Comparison of ENCODE assay signal across 30 mouse cellular contexts in the genomic region with DNA sequence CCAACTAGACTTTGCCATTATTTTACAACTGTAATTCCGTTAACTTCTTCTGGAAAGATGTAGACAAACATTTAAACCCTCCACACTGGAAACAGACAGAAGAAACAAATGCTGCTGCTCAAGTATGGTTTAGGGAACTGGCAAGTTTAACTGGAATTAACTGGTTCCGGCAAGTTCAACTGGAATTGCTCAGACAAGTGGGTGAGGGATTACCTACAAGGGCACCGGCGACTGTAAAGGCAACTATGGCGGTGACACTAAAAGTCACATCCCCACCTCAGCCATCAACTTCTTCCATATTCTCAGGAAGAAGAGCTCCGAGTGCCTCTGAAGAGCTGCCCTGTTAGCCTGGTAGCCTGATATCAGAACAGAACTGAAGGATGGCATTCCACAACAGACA. TPM values are rescaled to one million over a fixed set of nuclear protein-coding genes. Genes with fewer than 3 reads are reported as not detected.
DNase-seq lines count a peak whose midpoint lies in the region; ATAC-seq and TF ChIP-seq lines count a peak whose summit lies in the region.
"Had no signal": no experiment of that assay in that cellular context is flagged by ENCODE, and none has a peak within 500 bp of the region (broad histone marks: within the 10 kb centered on the region; RNA-seq: fewer than 3 reads in every experiment).

No protein-coding gene starts in this region.

- H3K9ac ChIP-seq in embryonic facial prominence, embryonic 11.5 days (replicated peaks; ENCODE audit: low read length) = no peak overlapping the region
- H3K9ac ChIP-seq in embryonic facial prominence, embryonic 13.5 days = no peak overlapping the region
- H3K9ac ChIP-seq in limb, embryonic 15.5 days = no peak overlapping the region
- H3K9ac ChIP-seq: hindbrain, embryonic 12.5 days; intestine, embryonic 15.5 days; midbrain, embryonic 15.5 days; neural tube, embryonic 15.5 days had no signal

- ATAC-seq in embryonic facial prominence, embryonic 11.5 days (replicated peaks; ENCODE audit: insufficient number of reproducible peaks, low FRiP score, low TSS enrichment, low read depth) = no peak
- ATAC-seq in embryonic facial prominence, embryonic 13.5 days (ENCODE audit: insufficient number of reproducible peaks, insufficient read depth, low FRiP score, low TSS enrichment, low read depth) = no peak
- ATAC-seq in limb, embryonic 15.5 days (ENCODE audit: insufficient number of reproducible peaks, low FRiP score, low TSS enrichment, low read depth) = no peak
- ATAC-seq: forebrain, embryonic 14.5 days; hindbrain, postnatal 0 days; intestine, embryonic 15.5 days; midbrain, embryonic 15.5 days; Patski had no signal

- H3K36me3 ChIP-seq in embryonic facial prominence, embryonic 11.5 days (replicated peaks; ENCODE audit: control insufficient read depth, insufficient read depth, low read depth, low read length) = peaks cover 3% of the 10 kb centered on the region
- peaks cover 83% of the 10 kb centered on the region for H3K36me3 ChIP-seq in embryonic facial prominence, embryonic 10.5 days (replicated peaks)
- H3K36me3 ChIP-seq in spleen, adult 2 months (ENCODE audit: control insufficient read depth, insufficient read depth, low read length) = peaks cover 9% of the 10 kb centered on the region
- peaks cover 68% of the 10 kb centered on the region for H3K36me3 ChIP-seq in embryonic facial prominence, embryonic 13.5 days
- H3K36me3 ChIP-seq in limb, embryonic 15.5 days = peaks cover 50% of the 10 kb centered on the region

- H3K27ac ChIP-seq in embryonic facial prominence, embryonic 11.5 days (replicated peaks; ENCODE audit: low read depth, low read length) = 0 out of 2 replicates have a peak overlapping the region, but pooled peaks have one; percentile 8
- H3K27ac ChIP-seq in embryonic facial prominence, embryonic 10.5 days (replicated peaks) = no peak overlapping the region
- H3K27ac ChIP-seq in spleen, adult 2 months (ENCODE audit: insufficient read depth, low read length) = peak overlapping the region; percentile 96; the same call in 1 of the 2 replicates
- H3K27ac ChIP-seq in embryonic facial prominence, embryonic 13.5 days = peak overlapping the region; percentile 58; the same call in 1 of the 2 replicates
- peak overlapping the region; percentile 30 for H3K27ac ChIP-seq in limb, embryonic 15.5 days
- H3K27ac ChIP-seq: hindbrain, embryonic 12.5 days; hindbrain, postnatal 0 days; intestine, embryonic 15.5 days; midbrain, embryonic 10.5 days; midbrain, embryonic 15.5 days; neural tube, embryonic 15.5 days had no signal

- no peak overlapping the region for H3K4me3 ChIP-seq in embryonic facial prominence, embryonic 11.5 days (ENCODE audit: low read depth, low read length)
- no peak overlapping the region for H3K4me3 ChIP-seq in embryonic facial prominence, embryonic 10.5 days
- no peak overlapping the region for H3K4me3 ChIP-seq in spleen, adult 2 months (ENCODE audit: extremely low read depth, insufficient read depth, insufficient read length)
- H3K4me3 ChIP-seq in embryonic facial prominence, embryonic 13.5 days = no peak overlapping the region
- no peak overlapping the region for H3K4me3 ChIP-seq in limb, embryonic 15.5 days
- H3K4me3 ChIP-seq: hindbrain, embryonic 12.5 days; intestine, embryonic 15.5 days; midbrain, embryonic 10.5 days; midbrain, embryonic 15.5 days; neural tube, embryonic 15.5 days had no signal

- no peak for TF ChIP-seq POLR2A in spleen, adult 2 months (IDR thresholded peaks at IDR 0.05; ENCODE audit: low read depth, low read length)

- no peak for TF ChIP-seq CTCF in spleen, adult 2 months (IDR thresholded peaks at IDR 0.05; ENCODE audit: extremely low read depth, insufficient read depth, insufficient read length, insufficient replicate concordance)

- H3K27me3 ChIP-seq in embryonic facial prominence, embryonic 11.5 days (ENCODE audit: control insufficient read depth, insufficient read depth, low read length) = no peaks in the 10 kb centered on the region
- H3K27me3 ChIP-seq in embryonic facial prominence, embryonic 10.5 days (replicated peaks; ENCODE audit: low read depth, poor library complexity, severe bottlenecking) = no peaks in the 10 kb centered on the region
- H3K27me3 ChIP-seq in spleen, adult 2 months (ENCODE audit: control insufficient read depth, insufficient read depth, low read length) = no peaks in the 10 kb centered on the region
- no peaks in the 10 kb centered on the region for H3K27me3 ChIP-seq in embryonic facial prominence, embryonic 13.5 days
- no peaks in the 10 kb centered on the region for H3K27me3 ChIP-seq in limb, embryonic 15.5 days
- H3K27me3 ChIP-seq: CH12.LX; hindbrain, embryonic 12.5 days; intestine, embryonic 15.5 days; midbrain, embryonic 15.5 days; neural tube, embryonic 15.5 days; Patski had no signal

- H3K9me3 ChIP-seq in embryonic facial prominence, embryonic 11.5 days (replicated peaks; ENCODE audit: control insufficient read depth, low read length) = no peaks in the 10 kb centered on the region
- no peaks in the 10 kb centered on the region for H3K9me3 ChIP-seq in embryonic facial prominence, embryonic 10.5 days
- no peaks in the 10 kb centered on the region for H3K9me3 ChIP-seq in embryonic facial prominence, embryonic 13.5 days
- H3K9me3 ChIP-seq in limb, embryonic 15.5 days = no peaks in the 10 kb centered on the region
- H3K9me3 ChIP-seq: hindbrain, embryonic 12.5 days; intestine, embryonic 15.5 days; midbrain, embryonic 10.5 days; midbrain, embryonic 15.5 days; neural tube, embryonic 15.5 days had no signal

- WGBS in embryonic facial prominence, embryonic 11.5 days = 91% methylated on average over 6 of the region's 6 CpGs
- 93% methylated on average over 6 of the region's 6 CpGs for WGBS in embryonic facial prominence, embryonic 10.5 days
- 95% methylated on average over 6 of the region's 6 CpGs for WGBS in spleen, adult 2 months
- 90% methylated on average over 6 of the region's 6 CpGs for WGBS in embryonic facial prominence, embryonic 13.5 days
- WGBS in limb, embryonic 15.5 days = 84% methylated on average over 6 of the region's 6 CpGs

- no peak overlapping the region for H3K4me2 ChIP-seq in embryonic facial prominence, embryonic 11.5 days (ENCODE audit: low read depth, low read length)
- no peak overlapping the region for H3K4me2 ChIP-seq in embryonic facial prominence, embryonic 13.5 days
- no peak overlapping the region for H3K4me2 ChIP-seq in limb, embryonic 15.5 days
- H3K4me2 ChIP-seq: hindbrain, embryonic 12.5 days; intestine, embryonic 15.5 days; liver, embryonic 11.5 days; midbrain, embryonic 15.5 days; neural tube, embryonic 15.5 days had no signal

- no peak for DNase-seq in embryonic facial prominence, embryonic 11.5 days (ENCODE audit: low spot score)
- DNase-seq in embryonic facial prominence, embryonic 10.5 days (ENCODE audit: low spot score) = no peak
- DNase-seq in spleen, adult 2 months (ENCODE audit: low read depth in 1 of 2, low spot score in 2 of 2) = no peak
- DNase-seq in spleen, adult 18-20 months = no peak
- no peak for DNase-seq in right cerebral cortex, postnatal 25 days
- DNase-seq in lung, postnatal 10 days = no peak
- DNase-seq: adrenal gland, postnatal 25 days; cerebellum, adult 2 months; cerebellum, postnatal 14 days; gastrocnemius, postnatal 14 days; heart, postnatal 14 days; kidney, adult 8-10 months; kidney, postnatal 10 days; layer of hippocampus, postnatal 36 days; lung, adult 18-20 months; lung, postnatal 14 days; retina, postnatal 1 day; right cerebral cortex, postnatal 4 days had no signal

- no peaks in the 10 kb centered on the region for H3K4me1 ChIP-seq in embryonic facial prominence, embryonic 11.5 days (ENCODE audit: control insufficient read depth, insufficient read depth, low read length)
- peaks cover 7% of the 10 kb centered on the region; the same call in 1 of the 2 replicates for H3K4me1 ChIP-seq in embryonic facial prominence, embryonic 10.5 days
- peaks cover 12% of the 10 kb centered on the region; the same call in 1 of the 2 replicates for H3K4me1 ChIP-seq in spleen, adult 2 months (ENCODE audit: control insufficient read depth, insufficient read depth, insufficient read length)
- H3K4me1 ChIP-seq in embryonic facial prominence, embryonic 13.5 days = peaks cover 14% of the 10 kb centered on the region
- no peaks in the 10 kb centered on the region; the same call in 1 of the 2 replicates for H3K4me1 ChIP-seq in limb, embryonic 15.5 days
- H3K4me1 ChIP-seq: hindbrain, embryonic 12.5 days; intestine, embryonic 15.5 days; midbrain, embryonic 10.5 days; midbrain, embryonic 15.5 days; neural tube, embryonic 15.5 days had no signal

RNA-seq across cellular contexts. Expression of a gene that starts 32.9 kb away (rescaled TPM):
- 5.4 and 6.1 TPM in 2 replicates for polyA plus RNA-seq in embryonic facial prominence, embryonic 11.5 days (2014; fragmentation: Nextera tagmentation; extraction: Ambion mirVana)
- polyA plus RNA-seq in embryonic facial prominence, embryonic 10.5 days (2016; fragmentation: Nextera tagmentation; extraction: Ambion mirVana) = 14.2 and 14.9 TPM in 2 replicates
- 9.0 and 9.4 TPM in 2 replicates for polyA plus RNA-seq in spleen, adult 2 months (2012; rRNA removed)
- 9.9 and 11.2 TPM in 2 replicates for polyA plus RNA-seq in embryonic facial prominence, embryonic 13.5 days (2015; fragmentation: Nextera tagmentation; extraction: Ambion mirVana)
- polyA plus RNA-seq in limb, embryonic 15.5 days (2015; fragmentation: Nextera tagmentation; extraction: Ambion mirVana) = 10.9 TPM in 2 replicates

RNA-seq across cellular contexts. Expression of a gene that starts 49.4 kb away (rescaled TPM):
- polyA plus RNA-seq in embryonic facial prominence, embryonic 11.5 days (2014; fragmentation: Nextera tagmentation; extraction: Ambion mirVana) = 34.2 and 36.0 TPM in 2 replicates
- 37.1 and 39.4 TPM in 2 replicates for polyA plus RNA-seq in embryonic facial prominence, embryonic 10.5 days (2016; fragmentation: Nextera tagmentation; extraction: Ambion mirVana)
- polyA plus RNA-seq in spleen, adult 2 months (2012; rRNA removed) = 1.7 and 2.0 TPM in 2 replicates
- polyA plus RNA-seq in embryonic facial prominence, embryonic 13.5 days (2015; fragmentation: Nextera tagmentation; extraction: Ambion mirVana) = 27.7 and 29.0 TPM in 2 replicates
- polyA plus RNA-seq in limb, embryonic 15.5 days (2015; fragmentation: Nextera tagmentation; extraction: Ambion mirVana) = 24.9 and 26.7 TPM in 2 replicates
